Mouse (Mus musculus): ENCODE measurements around the gene Pde10a. TPM values are rescaled to one million over a fixed set of nuclear protein-coding genes. Genes with fewer than 3 reads are reported as not detected.

Pde10a gene
- polyA plus RNA-seq, 1 experiment from 2014 or later, result 4.4 TPM

DNA sequence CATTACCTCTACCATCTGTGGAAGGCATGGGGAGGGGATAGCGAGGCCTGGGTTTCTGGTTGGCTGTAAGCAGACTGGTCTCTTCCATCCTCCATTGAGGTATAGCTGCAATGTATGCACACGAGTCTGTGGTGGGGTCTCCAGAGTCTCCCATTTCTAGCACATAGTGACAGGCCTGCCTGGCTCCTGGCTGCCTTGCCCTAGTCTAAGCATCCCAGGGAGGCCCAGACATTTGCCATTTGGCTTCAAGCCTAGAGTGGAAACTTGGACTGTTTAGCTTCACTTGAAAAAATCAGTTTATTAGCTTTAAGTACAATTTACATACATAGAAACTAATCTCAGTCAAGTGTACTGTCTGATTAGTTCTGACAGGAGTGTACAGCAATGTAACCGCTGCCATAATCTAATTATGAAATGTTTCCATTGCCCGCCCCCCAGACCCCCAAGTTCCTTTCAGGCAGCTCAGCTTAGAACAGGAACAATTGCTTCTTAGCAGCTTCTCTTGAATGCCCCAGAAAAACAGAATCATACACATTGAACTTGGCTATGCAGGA lies 25.5 kb upstream of the Pde10a start:
- Histone ChIP-seq H3K4me2 (no peak overlapping the region), H3K4me3 (replicated peaks) (no peak overlapping the region), H3K36me3 (no peaks in the 10 kb centered on the region), H3K4me1 (replicated peaks) (0 out of 2 replicates have a peak, but pooled peaks cover 6% of the 10 kb centered on the region), H3K27ac (no peak overlapping the region), H3K27me3 (peaks cover 17% of the 10 kb centered on the region), H3K9me3 (no peaks in the 10 kb centered on the region), H3K9ac (replicated peaks) (no peak overlapping the region)
- 70% methylated on average over 4 of the region's 4 CpGs for WGBS
- no peak for ATAC-seq (ENCODE audit: insufficient number of reproducible peaks, insufficient read depth, low FRiP score, low TSS enrichment, low read depth)

DNA sequence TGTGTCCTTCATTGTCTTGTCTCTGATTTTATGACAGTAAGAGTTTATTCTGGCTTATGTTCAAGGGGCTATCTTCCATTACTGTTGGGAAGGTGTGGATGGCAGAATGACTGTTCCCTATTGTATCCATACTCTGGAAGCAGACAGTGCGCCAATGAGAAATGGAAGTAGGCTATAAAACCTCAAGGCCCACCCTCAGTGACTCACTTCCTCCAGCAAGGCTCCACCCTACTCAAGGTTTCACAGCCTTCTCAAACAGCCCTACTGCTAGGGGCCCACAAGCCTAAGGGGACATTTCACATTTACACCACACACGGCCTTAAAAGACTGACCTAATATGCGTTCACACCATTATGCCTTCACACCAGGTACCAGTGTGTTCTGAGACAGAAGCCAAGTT lies 20.8 kb upstream of the Pde10a start:
- no peaks in the 10 kb centered on the region for H3K36me3 ChIP-seq
- peaks cover 18% of the 10 kb centered on the region for H3K27me3 ChIP-seq
- no peak overlapping the region for H3K27ac ChIP-seq
- H3K4me3 ChIP-seq (replicated peaks), result no peak overlapping the region
- H3K4me2 ChIP-seq, result no peak overlapping the region
- no peak for ATAC-seq (ENCODE audit: insufficient number of reproducible peaks, insufficient read depth, low FRiP score, low TSS enrichment, low read depth)
- no peak overlapping the region for H3K9ac ChIP-seq (replicated peaks)
- no peaks in the 10 kb centered on the region for H3K9me3 ChIP-seq
- 75% methylated on average over 3 of the region's 3 CpGs for WGBS
- H3K4me1 ChIP-seq (replicated peaks), result peaks cover 36% of the 10 kb centered on the region

DNA sequence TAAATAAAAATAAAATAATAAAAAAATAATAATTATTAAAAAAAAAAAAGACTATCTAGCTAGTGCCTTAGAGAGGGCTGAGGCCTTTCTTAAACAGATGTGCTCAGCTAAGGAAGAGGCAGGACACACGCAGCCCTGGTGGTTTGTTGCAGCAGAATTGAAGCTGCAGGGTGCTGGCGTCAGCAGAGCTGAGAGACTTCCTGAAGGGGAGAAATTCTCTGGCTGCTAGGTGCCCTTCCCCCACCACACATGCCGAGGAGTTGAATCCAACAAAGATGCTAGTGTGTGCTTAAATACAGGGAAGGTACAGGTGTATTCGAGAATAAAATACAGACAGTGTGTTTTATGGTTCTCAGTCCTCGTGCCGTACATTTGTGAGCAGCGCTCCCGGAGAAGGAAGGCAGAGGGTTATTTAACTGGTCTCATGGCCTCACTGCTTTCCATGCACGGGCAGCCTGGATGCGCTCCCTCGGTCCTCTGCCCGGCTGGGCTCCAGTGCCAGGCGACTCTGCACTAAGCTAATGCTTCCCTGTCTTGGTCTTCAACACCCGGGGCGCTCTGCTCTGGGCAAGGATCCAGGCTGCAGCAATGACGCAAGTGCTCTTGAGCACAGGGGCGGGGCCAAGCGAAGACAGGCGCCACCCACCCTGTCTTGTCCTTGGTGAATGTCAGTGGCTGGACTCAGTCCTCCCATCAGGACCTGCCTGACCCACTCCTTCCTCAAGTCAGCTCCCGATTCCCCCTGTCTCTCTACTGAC lies 19.3 kb upstream of the Pde10a start:
- Histone ChIP-seq H3K4me1 (replicated peaks) (peaks cover 36% of the 10 kb centered on the region), H3K27me3 (peaks cover 18% of the 10 kb centered on the region), H3K9ac (replicated peaks) (0 out of 2 replicates have a peak overlapping the region, but pooled peaks have one; percentile 14), H3K9me3 (no peaks in the 10 kb centered on the region), H3K4me2 (peak overlapping the region; percentile 56), H3K36me3 (no peaks in the 10 kb centered on the region), H3K4me3 (replicated peaks) (peak overlapping the region; percentile 27), H3K27ac (no peak overlapping the region)
- no peak for ATAC-seq (ENCODE audit: insufficient number of reproducible peaks, insufficient read depth, low FRiP score, low TSS enrichment, low read depth)
- WGBS, result 2% methylated on average over 20 of the region's 20 CpGs

DNA sequence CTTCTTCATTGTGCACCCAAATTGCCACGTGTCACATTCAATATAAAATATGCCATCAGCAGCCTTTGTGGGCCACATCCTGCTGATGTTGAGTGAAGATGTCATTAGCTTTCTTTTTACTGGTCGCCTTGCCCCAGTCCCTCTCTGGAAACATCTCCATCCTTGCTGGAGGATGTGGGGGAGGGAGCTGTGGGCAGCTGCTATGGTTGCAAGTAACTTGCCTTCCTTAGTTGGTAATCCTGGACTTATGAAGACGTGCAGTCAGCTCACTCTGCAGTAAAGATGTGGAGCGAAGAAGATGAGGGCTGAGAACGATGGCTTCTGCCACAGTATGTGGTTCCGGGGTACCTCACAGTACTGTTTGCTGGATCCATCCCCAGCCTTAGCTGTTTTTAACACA lies 18.4 kb upstream of the Pde10a start:
- H3K36me3 ChIP-seq, result no peaks in the 10 kb centered on the region
- no peak overlapping the region for H3K27ac ChIP-seq
- H3K4me2 ChIP-seq, result no peak overlapping the region
- H3K27me3 ChIP-seq, result peaks cover 14% of the 10 kb centered on the region
- H3K4me1 ChIP-seq (replicated peaks), result peaks cover 36% of the 10 kb centered on the region
- no peak for ATAC-seq (ENCODE audit: insufficient number of reproducible peaks, insufficient read depth, low FRiP score, low TSS enrichment, low read depth)
- H3K4me3 ChIP-seq (replicated peaks), result no peak overlapping the region
- 56% methylated on average over 6 of the region's 6 CpGs for WGBS
- no peak overlapping the region for H3K9ac ChIP-seq (replicated peaks)
- H3K9me3 ChIP-seq, result no peaks in the 10 kb centered on the region

DNA sequence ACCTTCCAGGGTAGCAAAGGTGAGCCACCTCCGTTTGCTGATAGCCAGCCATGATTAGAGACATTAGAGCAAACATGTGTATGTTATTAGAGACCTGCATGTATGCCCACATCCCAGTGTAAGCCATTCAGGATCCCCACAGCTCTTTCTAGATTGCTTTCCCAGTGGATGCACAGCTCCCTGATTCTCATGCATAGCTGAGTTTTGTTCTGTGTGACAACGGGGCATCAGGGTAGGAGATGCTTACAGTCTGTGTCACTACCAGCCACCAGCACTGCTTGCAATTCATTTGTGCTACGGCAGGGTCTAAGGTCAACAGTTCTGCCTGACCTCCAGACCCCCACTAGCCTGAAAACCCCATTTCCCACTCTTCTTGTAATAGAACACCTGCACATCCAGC lies 17.5 kb upstream of the Pde10a start:
- Histone ChIP-seq H3K27ac (no peak overlapping the region), H3K9ac (replicated peaks) (0 out of 2 replicates have a peak overlapping the region, but pooled peaks have one; percentile 18), H3K36me3 (no peaks in the 10 kb centered on the region)

DNA sequence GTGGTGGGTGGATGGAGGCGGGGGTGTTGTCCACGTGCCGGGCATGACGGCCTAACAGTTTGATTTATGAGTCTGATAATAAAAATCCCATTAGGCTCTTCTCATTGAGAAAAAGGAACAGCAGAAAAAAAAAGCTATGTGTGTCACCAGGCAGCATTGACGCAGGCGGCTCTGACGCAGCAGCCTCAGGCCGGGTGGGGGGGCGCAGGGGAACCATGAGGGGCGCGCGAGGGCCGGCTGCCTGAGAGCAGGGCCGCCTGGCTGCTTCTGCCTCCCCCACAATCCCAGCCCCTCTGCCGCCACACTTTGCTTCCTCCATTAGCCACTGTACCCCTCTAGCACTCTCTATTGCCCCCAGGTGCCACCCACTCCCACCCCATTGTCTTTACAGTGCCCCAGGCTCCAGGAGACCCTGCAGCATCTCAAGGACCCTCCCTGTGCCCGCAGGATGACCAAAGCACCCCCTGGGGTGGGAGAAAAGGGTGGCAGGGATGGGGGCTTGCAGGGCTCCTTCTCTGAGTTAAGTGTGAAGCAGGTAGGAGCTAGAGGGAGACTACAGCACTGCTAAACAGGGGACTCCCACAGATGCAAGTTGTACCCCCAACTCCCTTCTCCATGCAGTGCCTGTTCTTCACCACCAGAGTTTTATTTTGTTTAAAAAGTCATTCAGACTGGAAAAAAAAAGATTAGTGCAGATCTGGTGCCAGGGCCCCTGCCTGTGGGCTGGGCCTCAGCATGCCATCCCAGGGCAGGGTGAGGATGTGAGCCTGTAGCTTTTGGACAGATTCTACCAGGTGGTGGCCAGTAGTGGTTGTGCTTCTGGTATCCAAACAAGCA lies 16.6 kb upstream of the Pde10a start:
- Histone ChIP-seq H3K9ac (replicated peaks) (peak overlapping the region; percentile 31; the same call in 1 of the 2 replicates), H3K4me1 (replicated peaks) (peaks cover 36% of the 10 kb centered on the region), H3K27ac (peak overlapping the region; percentile 82), H3K4me3 (replicated peaks) (peak overlapping the region; percentile 26), H3K9me3 (no peaks in the 10 kb centered on the region), H3K27me3 (peaks cover 17% of the 10 kb centered on the region), H3K36me3 (no peaks in the 10 kb centered on the region), H3K4me2 (peak overlapping the region; percentile 54)
- 0% methylated on average over 16 of the region's 16 CpGs for WGBS
- ATAC-seq (ENCODE audit: insufficient number of reproducible peaks, insufficient read depth, low FRiP score, low TSS enrichment, low read depth), result peak; percentile 80

More for the DNA sequence above, 17.5 kb upstream of the Pde10a start:
- Histone ChIP-seq H3K4me2 (peak overlapping the region; percentile 54), H3K4me1 (replicated peaks) (peaks cover 36% of the 10 kb centered on the region), H3K9me3 (no peaks in the 10 kb centered on the region), H3K4me3 (replicated peaks) (no peak overlapping the region), H3K27me3 (peaks cover 17% of the 10 kb centered on the region)
- no peak for ATAC-seq (ENCODE audit: insufficient number of reproducible peaks, insufficient read depth, low FRiP score, low TSS enrichment, low read depth)
- WGBS, result 2% methylated on average over 3 of the region's 3 CpGs

DNA sequence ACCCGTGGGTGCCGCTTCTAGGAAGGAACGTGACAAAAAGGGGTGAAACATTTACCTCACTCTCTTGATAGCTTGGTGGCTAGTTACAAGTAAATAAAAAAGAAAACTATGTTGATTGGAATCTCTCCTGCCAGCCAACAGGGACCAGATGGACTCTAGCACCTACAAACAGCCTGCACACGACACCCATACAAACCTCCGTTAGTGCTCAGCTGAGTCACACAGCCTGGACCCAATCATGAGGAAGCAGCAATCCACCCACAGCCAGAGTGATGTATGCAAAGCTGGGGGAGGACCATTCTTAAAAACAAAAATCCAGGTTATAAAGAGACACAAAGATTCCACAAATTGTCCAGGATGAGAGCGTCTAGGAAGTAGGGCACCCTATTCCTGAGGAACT lies 9.2 kb upstream of the Pde10a start:
- Histone ChIP-seq H3K4me2 (no peak overlapping the region), H3K4me3 (replicated peaks) (no peak overlapping the region), H3K9me3 (no peaks in the 10 kb centered on the region), H3K36me3 (no peaks in the 10 kb centered on the region), H3K9ac (replicated peaks) (no peak overlapping the region), H3K27me3 (peaks cover 24% of the 10 kb centered on the region), H3K27ac (no peak overlapping the region), H3K4me1 (replicated peaks) (no peaks in the 10 kb centered on the region)
- ATAC-seq (ENCODE audit: insufficient number of reproducible peaks, insufficient read depth, low FRiP score, low TSS enrichment, low read depth), result no peak
- 77% methylated on average over 6 of the region's 6 CpGs for WGBS

DNA sequence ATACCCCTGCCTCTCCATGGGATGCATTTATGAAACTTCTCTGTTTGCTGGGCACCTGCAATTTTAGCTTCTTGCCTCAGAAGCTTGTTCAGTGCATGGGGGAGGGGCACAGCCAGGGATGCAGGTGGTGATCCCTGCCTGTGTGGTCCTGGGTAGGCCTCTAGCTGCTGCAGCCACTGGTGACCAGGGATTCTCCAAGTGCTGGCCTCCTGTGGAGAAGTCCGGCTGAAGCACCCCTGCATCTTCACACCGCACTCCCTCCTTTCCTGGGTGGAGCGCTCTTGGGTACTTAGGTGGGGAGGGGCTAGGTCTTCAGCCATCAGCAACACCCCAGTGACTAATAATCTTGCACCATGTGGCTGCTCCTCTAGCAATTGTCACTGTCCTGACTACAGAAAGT lies 1.2 kb upstream of the Pde10a start:
- Histone ChIP-seq H3K27me3 (peaks cover 76% of the 10 kb centered on the region), H3K9me3 (no peaks in the 10 kb centered on the region), H3K4me2 (peak overlapping the region; percentile 96), H3K9ac (replicated peaks) (peak overlapping the region; percentile 47), H3K27ac (no peak overlapping the region), H3K36me3 (no peaks in the 10 kb centered on the region), H3K4me1 (replicated peaks) (peaks cover 29% of the 10 kb centered on the region), H3K4me3 (replicated peaks) (peak overlapping the region; percentile 48)
- 8% methylated on average over 3 of the region's 3 CpGs for WGBS
- no peak for ATAC-seq (ENCODE audit: insufficient number of reproducible peaks, insufficient read depth, low FRiP score, low TSS enrichment, low read depth)

DNA sequence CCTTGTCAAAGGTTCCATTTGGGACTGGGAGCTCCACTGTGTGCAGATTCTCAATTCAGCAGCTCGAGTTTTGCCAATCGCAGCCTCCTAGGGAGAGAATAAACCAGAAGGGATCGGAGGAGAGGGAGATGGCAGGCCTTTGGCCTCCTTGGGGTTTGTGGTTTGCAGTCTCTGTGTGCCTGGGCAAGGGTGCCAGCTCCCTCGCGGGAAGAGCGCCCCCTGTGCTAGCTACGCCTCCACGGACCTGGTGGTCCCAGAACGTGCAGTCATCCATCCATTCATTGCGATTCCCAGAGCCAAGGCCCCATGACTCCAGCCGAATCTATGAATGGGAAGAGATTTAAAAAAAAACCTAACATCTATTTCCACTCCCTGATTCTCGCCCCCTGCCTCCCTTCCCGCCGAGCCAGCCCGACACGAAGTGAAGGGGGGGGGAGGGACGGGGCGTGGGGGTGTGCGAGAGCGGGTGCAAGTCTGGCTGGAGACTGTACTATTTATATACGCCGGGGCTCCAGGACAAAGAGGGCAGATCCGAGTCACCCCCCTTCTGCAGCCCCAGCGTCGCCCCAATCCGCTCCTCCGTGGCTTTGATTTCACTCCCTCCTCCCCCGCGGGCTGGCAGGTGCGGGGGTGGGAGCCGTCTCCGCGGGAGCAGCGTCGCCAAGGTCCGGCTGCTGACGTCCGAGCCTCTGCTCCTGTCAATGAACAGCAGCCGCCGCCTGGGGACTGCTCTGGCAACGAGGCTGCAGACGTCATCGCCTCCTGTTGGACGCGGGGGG lies 596 bp upstream of the Pde10a start:
- Histone ChIP-seq H3K27ac (no peak overlapping the region), H3K9me3 (no peaks in the 10 kb centered on the region), H3K9ac (replicated peaks) (peak overlapping the region; percentile 47), H3K27me3 (peaks cover 73% of the 10 kb centered on the region), H3K4me2 (peak overlapping the region; percentile 96), H3K36me3 (no peaks in the 10 kb centered on the region), H3K4me3 (replicated peaks) (peak overlapping the region; percentile 48), H3K4me1 (replicated peaks) (peaks cover 29% of the 10 kb centered on the region)
- 1% methylated on average over 40 of the region's 45 CpGs for WGBS
- ATAC-seq (ENCODE audit: insufficient number of reproducible peaks, insufficient read depth, low FRiP score, low TSS enrichment, low read depth), result peak; percentile 78; the same call in 1 of the 2 replicates

DNA sequence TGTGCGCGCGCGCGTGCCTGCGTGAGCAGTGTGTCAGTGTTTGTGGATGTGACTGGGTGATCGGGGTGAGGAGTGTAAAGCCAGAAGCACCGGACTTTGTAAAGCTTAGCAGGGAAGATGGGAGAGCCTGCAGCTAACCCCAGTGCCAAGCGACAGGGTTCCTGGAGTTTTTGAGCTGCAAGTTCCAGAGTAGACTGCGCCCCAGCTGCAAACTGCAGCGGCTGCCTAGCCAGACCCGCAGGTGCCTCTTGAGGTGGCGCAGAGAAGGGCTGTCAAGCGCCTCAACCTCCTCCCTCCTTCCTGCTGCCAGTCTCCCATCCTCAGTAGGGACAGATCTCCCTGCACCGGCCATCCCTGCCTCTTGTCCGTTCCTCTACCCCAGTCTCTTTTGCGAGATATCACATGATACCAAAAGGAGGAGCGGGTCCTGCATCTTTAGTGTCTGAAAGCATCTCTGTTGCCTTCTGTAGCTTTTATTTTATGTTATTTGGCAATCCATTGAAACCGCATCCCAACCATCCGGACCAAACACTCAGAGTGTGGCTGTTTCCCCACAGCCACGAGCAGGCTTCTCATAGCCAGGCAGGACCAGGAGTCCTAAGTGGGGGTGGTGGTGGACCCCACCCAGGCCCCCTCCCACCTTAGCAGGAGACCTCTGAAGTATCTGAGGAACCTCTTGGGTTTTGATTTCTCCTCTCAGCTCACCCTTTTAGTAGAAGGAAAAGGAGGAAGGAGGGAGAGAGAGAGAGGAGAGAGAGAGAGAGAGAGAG lies 984 bp downstream of the Pde10a start:
- H3K4me1 ChIP-seq (replicated peaks), result peaks cover 29% of the 10 kb centered on the region
- H3K27ac ChIP-seq, result no peak overlapping the region
- peaks cover 70% of the 10 kb centered on the region for H3K27me3 ChIP-seq
- H3K4me3 ChIP-seq (replicated peaks), result peak overlapping the region; percentile 48
- ATAC-seq (ENCODE audit: insufficient number of reproducible peaks, insufficient read depth, low FRiP score, low TSS enrichment, low read depth), result no peak
- peak overlapping the region; percentile 96 for H3K4me2 ChIP-seq
- H3K9ac ChIP-seq (replicated peaks), result no peak overlapping the region; the same call in 1 of the 2 replicates
- no peaks in the 10 kb centered on the region for H3K9me3 ChIP-seq
- H3K36me3 ChIP-seq, result no peaks in the 10 kb centered on the region
- 6% methylated on average over 21 of the region's 21 CpGs for WGBS

All from limb, embryonic 12.5 days (tissue).